Mouse (Mus musculus): Measurements from ENCODE around the gene Mapkap1.

DNA sequence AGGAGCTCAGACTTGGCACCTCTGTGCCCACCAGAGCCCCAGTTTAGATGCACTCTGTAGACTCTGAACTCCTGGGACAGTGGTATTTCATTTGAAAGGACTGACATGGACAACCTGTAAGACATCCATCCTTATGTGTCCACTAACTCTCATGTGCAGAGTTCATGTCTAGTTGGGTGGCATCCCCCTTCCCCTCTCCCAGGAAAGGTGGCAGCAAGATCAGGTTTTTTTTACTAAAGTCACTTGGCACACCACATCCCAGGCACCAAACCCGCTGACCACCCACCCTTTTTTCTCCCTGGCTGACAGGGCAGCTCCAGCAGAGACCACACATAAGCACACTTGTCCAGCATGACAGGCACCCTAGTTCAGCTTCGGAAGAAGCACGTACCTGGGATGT lies 196.3 kb downstream of the Mapkap1 start:
- no peak for TF ChIP-seq CTCF (IDR thresholded peaks at IDR 0.05; ENCODE audit: insufficient read depth, low read length)
- TF ChIP-seq POLR2A (IDR thresholded peaks at IDR 0.05; ENCODE audit: borderline replicate concordance, extremely low read depth, low read depth, low read length): no peak
